Mouse (Mus musculus) myocyte (in vitro differentiated cells): ENCODE data around the gene Acp1.

Experiments used
- CEBPB ChIP-seq: IDR thresholded peaks from 2 replicates; pipeline ENCODE4 v1.6.1; 2011; ENCODE audit warnings: mild to moderate bottlenecking, moderate library complexity; ENCODE audit not compliant: poor library complexity, insufficient read depth, severe bottlenecking
- E2F4 ChIP-seq: IDR thresholded peaks from one replicate; pipeline ENCODE4 v1.6.1; 2011; ENCODE audit warnings: mild to moderate bottlenecking, control low read depth, moderate library complexity; ENCODE audit not compliant: insufficient read depth
- MAX ChIP-seq: IDR thresholded peaks from one replicate; pipeline ENCODE4 v1.6.1; 2011; ENCODE audit warnings: low read depth, mild to moderate bottlenecking, control low read depth
- MYOG ChIP-seq, 3 experiments: IDR thresholded peaks; one replicate each; pipeline ENCODE4 v1.6.1; 2011; ENCODE audit warnings: control low read depth in 2 of 3, low read depth in 2 of 3, mild to moderate bottlenecking in 2 of 3; ENCODE audit not compliant: insufficient read length in 2 of 3, control insufficient read depth in 1 of 3, insufficient read depth in 1 of 3
- POLR2A ChIP-seq: IDR thresholded peaks from one replicate; pipeline ENCODE4 v1.6.1; 2011; ENCODE audit warnings: low read depth, mild to moderate bottlenecking, control low read depth, moderate library complexity; ENCODE audit not compliant: insufficient read length
- POLR2AphosphoS2 ChIP-seq: IDR thresholded peaks from one replicate; pipeline ENCODE4 v1.6.1; 2011; ENCODE audit warnings: low read depth, control low read depth; ENCODE audit not compliant: insufficient read length
- TCF12 ChIP-seq: IDR thresholded peaks from one replicate; pipeline ENCODE4 v1.6.1; 2011; ENCODE audit warnings: mild to moderate bottlenecking, control low read depth; ENCODE audit not compliant: poor library complexity, insufficient read depth, severe bottlenecking
- USF1 ChIP-seq: IDR thresholded peaks from one replicate; pipeline ENCODE4 v1.6.1; 2011; ENCODE audit warnings: low read depth, mild to moderate bottlenecking, control low read depth, moderate library complexity

- no peak for TF ChIP-seq POLR2AphosphoS2
- no peak for TF ChIP-seq CEBPB
- TF ChIP-seq POLR2A = no peak
- no peak for TF ChIP-seq MAX
- no peak for TF ChIP-seq USF1
- no peak for TF ChIP-seq TCF12
- no peak for TF ChIP-seq MYOG (IDR thresholded peaks at IDR 0.05; ENCODE audit: control insufficient read depth in 1 of 3, insufficient read depth in 1 of 3, insufficient read length in 2 of 3, low read depth in 2 of 3)
- TF ChIP-seq E2F4 = no peak
Observed at GRCm38 (mm10) chr12:30891438-30891837, 20.0 kb downstream of the Acp1 start.
